Mouse (Mus musculus) lung, postnatal 0 days (tissue): ENCODE measurements around the gene Gm38431. TPM values are rescaled to one million over a fixed set of nuclear protein-coding genes. Genes with fewer than 3 reads are reported as not detected.
A peak's percentile ranks its signal among the peaks of the same experiment; 100 is the strongest.

ENCODE experiments used
- ATAC-seq: fragments of 200-750 bp; cut with Nextera tagmentation; 2 replicates; pipeline ENCODE4 v1.8.0; 2017; ENCODE audit warnings: moderate library complexity
- DNase-seq: peaks from one replicate; pipeline ENCODE4 v3.0.0-alpha.2; 2016; ENCODE audit warnings: low spot score
- H3K27ac ChIP-seq: fragments of 300-500 bp; sonication (generic); 2 replicates; pipeline ENCODE4 v1.5.1; 2014; ENCODE audit warnings: antibody characterized with exemption, mild to moderate bottlenecking, low read length, mixed read lengths
- H3K27me3 ChIP-seq: fragments of 300-500 bp; sonication (generic); replicated peaks from 2 replicates; pipeline ENCODE4 v1.6.1; 2014; ENCODE audit warnings: low read length, mixed read lengths; ENCODE audit not compliant: insufficient read depth
- H3K36me3 ChIP-seq: fragments of 300-500 bp; sonication (generic); 2 replicates; pipeline ENCODE4 v1.6.1; 2014; ENCODE audit warnings: low read length, mixed read lengths; ENCODE audit not compliant: insufficient read depth
- H3K4me1 ChIP-seq: fragments of 300-500 bp; sonication (generic); 2 replicates; pipeline ENCODE4 v1.6.1; 2014; ENCODE audit warnings: antibody characterized with exemption, low read depth, low read length, mixed read lengths; ENCODE audit not compliant: insufficient read depth
- H3K4me2 ChIP-seq: fragments of 300-500 bp; sonication (generic); replicated peaks from 2 replicates; pipeline ENCODE4 v1.6.1; 2014; ENCODE audit warnings: low read depth, mild to moderate bottlenecking, low read length, moderate library complexity, mixed read lengths
- H3K4me3 ChIP-seq: fragments of 300-500 bp; sonication (generic); 2 replicates; pipeline ENCODE4 v1.5.1; 2014; ENCODE audit warnings: low read depth, low read length
- H3K9ac ChIP-seq: fragments of 300-500 bp; sonication (generic); replicated peaks from 2 replicates; pipeline ENCODE4 v1.6.1; 2014; ENCODE audit warnings: low read depth, mild to moderate bottlenecking
- H3K9me3 ChIP-seq: fragments of 300-500 bp; sonication (generic); 2 replicates; pipeline ENCODE4 v1.6.1; 2016; ENCODE audit warnings: low read length, mixed read lengths
- CTCF ChIP-seq: IDR thresholded peaks from 2 replicates; pipeline ENCODE4 v1.5.1; 2016; ENCODE audit warnings: antibody characterized with exemption, mild to moderate bottlenecking
- EP300 ChIP-seq: IDR thresholded peaks from 2 replicates; pipeline ENCODE4 v1.6.1; 2016; ENCODE audit warnings: antibody characterized with exemption, mild to moderate bottlenecking, control low read depth
- WGBS: fragments of 180-500 bp; shearing (Covaris S2); extraction: QIAGEN DNeasy Blood & Tissue Kit; methylation state at CpG from one replicate; pipeline ENCODE4 v1.1.7; 2014; 5-methylcytosine and 5-hydroxymethylcytosine counted together
- polyA plus RNA-seq: library from polyadenylated mRNA; unstranded; fragments of >200 nt; fragmentation: Nextera tagmentation; extraction: Ambion mirVana; gene quantifications from 2 replicates; pipeline ENCODE4 v1.2.1, GENCODE M21; 2015

Gene Gm38431
- 0.60 and 0.69 TPM in 2 replicates for polyA plus RNA-seq

- ATAC-seq (peak; percentile 100), DNase-seq (peak; percentile 100)
- TF ChIP-seq EP300, result peak; percentile 55; the same call in 1 of the 2 replicates
- TF ChIP-seq CTCF, result no peak; the same call in 1 of the 2 replicates
- Histone ChIP-seq H3K9ac (peak within 1 kb of the TSS; percentile 54), H3K36me3 (peaks cover 18% of the 10 kb centered on the region), H3K27me3 (no peaks in the 10 kb centered on the region), H3K4me2 (peak within 1 kb of the TSS; percentile 69), H3K4me1 (peaks cover 8% of the 10 kb centered on the region; the same call in 1 of the 2 replicates), H3K4me3 (peak within 1 kb of the TSS; percentile 75), H3K9me3 (no peaks in the 10 kb centered on the region), H3K27ac (peak within 1 kb of the TSS; percentile 89)
- WGBS, result under 1% methylated on average over 54 of the region's 54 CpGs
These were observed at the start of gene Gm38431, which contains the start of gene Raver1 for GRCm38 (mm10) chr9:21091707-21092320. Gene Gm38431, minus strand, starts transcription at chr9:21091997. Gene Raver1, minus strand, starts transcription at chr9:21092008.

GRCm38 (mm10) chr9:21138386-21138785 is 46.6 kb upstream of the Gm38431 start:
- no peak for DNase-seq
- no peak overlapping the region for H3K9ac ChIP-seq

GRCm38 (mm10) chr9:21137229-21137628 is 45.4 kb upstream of the Gm38431 start:
- peak; percentile 21; the same call in 1 of the 2 replicates for ATAC-seq
- H3K27ac ChIP-seq, result no peak overlapping the region
- TF ChIP-seq CTCF (peak; percentile 81), EP300 (no peak)
- peaks cover 5% of the 10 kb centered on the region; the same call in 1 of the 2 replicates for H3K4me1 ChIP-seq
- no peak overlapping the region for H3K4me3 ChIP-seq
- H3K9me3 ChIP-seq, result no peaks in the 10 kb centered on the region
- H3K4me2 ChIP-seq, result no peak overlapping the region
- H3K27me3 ChIP-seq, result no peaks in the 10 kb centered on the region
- H3K9ac ChIP-seq, result no peak overlapping the region
- WGBS, result 42% methylated on average over 3 of the region's 3 CpGs
- peaks cover 26% of the 10 kb centered on the region for H3K36me3 ChIP-seq
- peak; percentile 62 for DNase-seq

More at GRCm38 (mm10) chr9:21138386-21138785, 46.6 kb upstream of the Gm38431 start:
- Histone ChIP-seq H3K4me1 (peaks cover 5% of the 10 kb centered on the region; the same call in 1 of the 2 replicates), H3K36me3 (peaks cover 33% of the 10 kb centered on the region), H3K4me3 (no peak overlapping the region), H3K4me2 (no peak overlapping the region), H3K27ac (no peak overlapping the region), H3K27me3 (no peaks in the 10 kb centered on the region), H3K9me3 (no peaks in the 10 kb centered on the region)
- 70% methylated on average over 4 of the region's 4 CpGs for WGBS
- no peak for ATAC-seq
- TF ChIP-seq EP300, result no peak
- TF ChIP-seq CTCF, result no peak

GRCm38 (mm10) chr9:21136401-21136800 is 44.6 kb upstream of the Gm38431 start:
- peak overlapping the region; percentile 33; the same call in 1 of the 2 replicates for H3K27ac ChIP-seq
- no peaks in the 10 kb centered on the region for H3K9me3 ChIP-seq
- no peak overlapping the region for H3K4me2 ChIP-seq
- H3K9ac ChIP-seq, result no peak overlapping the region
- no peak overlapping the region for H3K4me3 ChIP-seq
- DNase-seq, result no peak
- TF ChIP-seq CTCF (no peak), EP300 (peak; percentile 50; the same call in 1 of the 2 replicates)
- 59% methylated on average over 6 of the region's 6 CpGs for WGBS
- H3K27me3 ChIP-seq, result no peaks in the 10 kb centered on the region
- peaks cover 5% of the 10 kb centered on the region; the same call in 1 of the 2 replicates for H3K4me1 ChIP-seq
- ATAC-seq, result peak; percentile 32; the same call in 1 of the 2 replicates
- H3K36me3 ChIP-seq, result peaks cover 18% of the 10 kb centered on the region

DNA sequence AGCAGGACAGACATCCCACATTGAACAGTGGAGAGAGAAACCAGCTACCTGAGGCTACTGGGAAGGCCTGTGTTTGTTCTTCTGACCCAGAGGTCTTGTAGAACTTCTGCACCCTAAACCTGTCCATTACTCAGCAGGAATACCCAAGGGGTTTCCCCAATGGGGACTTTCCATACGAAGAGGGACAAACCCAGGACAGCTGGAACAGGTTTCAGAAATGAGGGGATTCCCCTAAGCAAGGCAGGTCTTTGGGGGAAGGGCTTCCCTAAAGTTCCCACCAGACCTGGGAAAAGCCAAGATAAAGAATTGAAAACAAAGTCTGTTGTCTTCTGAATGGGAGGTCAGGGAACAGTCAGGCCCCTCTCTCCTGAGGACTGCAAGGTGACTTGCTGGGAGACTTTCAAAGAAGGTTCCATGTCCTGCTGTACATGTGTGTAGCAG is 44.2 kb upstream of the Gm38431 start:
- 74% methylated on average over 1 of the region's 1 CpGs for WGBS
- no peak for DNase-seq
- peak overlapping the region; percentile 33; the same call in 1 of the 2 replicates for H3K27ac ChIP-seq

GRCm38 (mm10) chr9:21135329-21135890 is 43.6 kb upstream of the Gm38431 start:
- ATAC-seq (no peak), DNase-seq (no peak)
- H3K9ac ChIP-seq, result no peak overlapping the region
- no peaks in the 10 kb centered on the region for H3K27me3 ChIP-seq
- WGBS, result 72% methylated on average over 4 of the region's 4 CpGs
- no peak overlapping the region for H3K4me3 ChIP-seq
- H3K4me1 ChIP-seq, result peaks cover 5% of the 10 kb centered on the region; the same call in 1 of the 2 replicates
- TF ChIP-seq EP300 (no peak), CTCF (no peak)
- H3K36me3 ChIP-seq, result peaks cover 9% of the 10 kb centered on the region; the same call in 1 of the 2 replicates
- H3K4me2 ChIP-seq, result no peak overlapping the region
- peak overlapping the region; percentile 66 for H3K27ac ChIP-seq
- H3K9me3 ChIP-seq, result no peaks in the 10 kb centered on the region

More for the DNA sequence above, 44.2 kb upstream of the Gm38431 start:
- TF ChIP-seq EP300 (no peak), CTCF (no peak)
- H3K27me3 ChIP-seq, result no peaks in the 10 kb centered on the region
- no peaks in the 10 kb centered on the region for H3K9me3 ChIP-seq
- peaks cover 5% of the 10 kb centered on the region; the same call in 1 of the 2 replicates for H3K4me1 ChIP-seq
- ATAC-seq, result no peak
- peaks cover 14% of the 10 kb centered on the region for H3K36me3 ChIP-seq
- no peak overlapping the region for H3K4me3 ChIP-seq
- no peak overlapping the region for H3K4me2 ChIP-seq
- H3K9ac ChIP-seq, result no peak overlapping the region
